Mouse (Mus musculus) left cerebral cortex, postnatal 25 days (tissue): Measurements from ENCODE around the gene Glis3. TPM values are rescaled to one million over a fixed set of nuclear protein-coding genes. Genes with fewer than 3 reads are reported as not detected.

Experiments
- DNase-seq, 2 experiments: peaks; one replicate each; pipeline ENCODE4 v3.0.0; 2022; ENCODE audit warnings: low spot score in 2 of 2, mixed read lengths in 1 of 2
- intact Hi-C: fragments of 180-260 bp; cut with DNase I; formaldehyde crosslinking; loops from one replicate; pipeline ENCODE4 v1.15.1; 2025
- total RNA-seq, 2 experiments: library from RNA; stranded (reverse); gene quantifications; 2 replicates each; pipeline ENCODE4 v1.2.3; 2021

Glis3 gene
- total RNA-seq, 2 experiments from 2014 or later = 5.0 to 5.4 TPM

GRCm38 (mm10) chr19:28235096-28235495, 444.8 kb downstream of the Glis3 start:
- peak; percentile 9 to 16 for DNase-seq
- intact Hi-C loops = no loop called here

DNA sequence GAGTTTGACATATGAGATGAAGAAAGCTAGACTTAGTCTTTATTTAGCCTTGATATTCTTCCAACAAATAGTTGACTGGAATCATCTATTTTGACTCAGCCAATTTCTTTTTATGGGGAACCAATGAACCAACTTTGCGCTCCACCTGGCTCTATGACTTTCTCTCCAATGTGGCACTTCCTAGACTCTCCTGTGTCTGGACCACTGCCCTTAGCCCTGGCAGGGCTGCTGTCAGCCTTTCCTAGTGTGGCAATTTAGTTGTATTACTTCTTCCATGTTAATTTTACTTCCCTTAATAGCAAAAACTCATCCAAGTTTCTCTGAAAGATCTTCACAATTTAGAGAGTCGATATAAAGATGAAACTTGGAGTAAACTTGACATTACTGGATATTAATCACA, 445.2 kb downstream of the Glis3 start:
- intact Hi-C loops = no loop called here
- DNase-seq = no peak

GRCm38 (mm10) chr19:28231511-28231910, 448.4 kb downstream of the Glis3 start:
- intact Hi-C loops = no loop called here

GRCm38 (mm10) chr19:28227526-28227925, 452.4 kb downstream of the Glis3 start:
- no peak for DNase-seq
- intact Hi-C loops = no loop called here

More at GRCm38 (mm10) chr19:28231511-28231910, 448.4 kb downstream of the Glis3 start:
- DNase-seq = no peak

DNA sequence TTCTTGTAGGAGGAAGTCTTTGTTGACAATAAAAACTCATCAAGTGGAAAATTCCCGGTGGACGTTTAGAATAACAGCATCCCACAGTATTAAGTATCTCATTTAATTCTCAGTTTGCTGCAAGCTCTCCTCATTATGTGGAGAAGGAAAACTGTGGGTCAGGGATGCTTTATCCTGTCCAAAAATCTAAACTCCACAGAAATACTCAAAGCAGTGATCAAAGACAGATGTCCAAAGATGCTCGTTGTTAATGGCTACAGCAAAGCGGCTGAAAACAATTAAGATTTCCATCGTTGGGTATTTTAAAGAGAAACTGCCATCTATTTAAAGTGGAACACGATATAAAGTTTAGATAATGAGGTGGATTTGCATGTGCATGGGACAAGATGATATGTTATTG, 454.2 kb downstream of the Glis3 start:
- no peak for DNase-seq
- intact Hi-C loops = no loop called here

DNA sequence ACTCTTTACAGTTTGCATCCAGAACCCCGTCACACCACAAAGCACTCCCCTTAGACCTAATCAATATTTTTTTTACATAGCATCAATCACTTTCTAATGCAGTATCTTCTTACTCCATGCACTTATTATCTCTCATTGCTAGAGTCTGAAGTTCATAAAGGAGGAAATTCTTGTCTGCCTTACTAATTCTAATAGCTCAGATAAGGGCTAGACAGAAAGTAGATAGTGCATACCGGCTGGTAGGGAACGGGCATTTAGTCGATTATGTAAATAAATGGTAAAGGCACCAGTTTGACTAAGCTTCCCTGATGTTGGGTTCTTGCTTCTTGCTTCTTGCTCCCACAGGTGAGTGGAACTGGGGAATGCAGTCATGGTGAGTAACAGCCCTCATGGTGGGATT, 468.2 kb downstream of the Glis3 start:
- intact Hi-C loops = no loop called here

More for the DNA sequence above, 468.2 kb downstream of the Glis3 start:
- no peak for DNase-seq

Other genes starting within 250 kb of the Glis3 start
- gene Slc1a1, start 155.0 kb upstream of the Glis3 start, total RNA-seq = 100 to 1,000 TPM; 104 to 114 TPM